Mouse (Mus musculus) activated CD4-positive, CD25-positive, alpha-beta regulatory T cell, adult 4 months (primary cell): ENCODE data around the gene Zfp184. TPM values are rescaled to one million over a fixed set of nuclear protein-coding genes. Genes with fewer than 3 reads are reported as not detected.

Source experiments
- polyA plus RNA-seq, 2 experiments: library from polyadenylated mRNA; unstranded; fragments of 100-300 nt; shearing (Covaris generic); gene quantifications; one replicate each; pipeline ENCODE4 v1.2.1; 2017

Zfp184 gene
- polyA plus RNA-seq, 2 experiments from 2014 or later: not detected

Other genes starting within 250 kb of the Zfp184 start
- not detected for gene Olfr1359, start 247.0 kb upstream of the Zfp184 start, polyA plus RNA-seq
- gene Hist1h2bl, start 229.0 kb upstream of the Zfp184 start, polyA plus RNA-seq: 1 to 10 TPM in 1 of 2 experiments, not detected in 1; 1.2 TPM
- 1 to 10 TPM in 1 of 2 experiments, not detected in 1; 5.1 TPM for gene Hist1h2ai, start 228.7 kb upstream of the Zfp184 start, polyA plus RNA-seq
- gene Hist1h3h, start 227.4 kb upstream of the Zfp184 start, polyA plus RNA-seq: 1 to 10 TPM in 1 of 2 experiments, not detected in 1; 6.0 TPM
- gene Hist1h2bm, start 223.1 kb upstream of the Zfp184 start, polyA plus RNA-seq: 1 to 10 TPM; 2.4 to 2.8 TPM
- gene Hist1h4j, start 210.0 kb upstream of the Zfp184 start, polyA plus RNA-seq: under 1 TPM in 1 of 2 experiments, not detected in 1; 0.61 TPM
- gene Hist1h4k, start 194.6 kb upstream of the Zfp184 start, polyA plus RNA-seq: 1 to 10 TPM; 4.8 to 6.3 TPM
- 1 to 10 TPM; 2.5 to 3.5 TPM for gene Hist1h2ak, start 191.3 kb upstream of the Zfp184 start, polyA plus RNA-seq
- 1 to 10 TPM; 3.3 to 5.0 TPM for gene Hist1h2bn, start 191.0 kb upstream of the Zfp184 start, polyA plus RNA-seq
- 10 to 100 TPM; 28.3 to 35.3 TPM for gene Hist1h1b, start 164.5 kb upstream of the Zfp184 start, polyA plus RNA-seq
- 1 to 10 TPM in 1 of 2 experiments, not detected in 1; 3.8 TPM for gene Hist1h3i, start 161.7 kb upstream of the Zfp184 start, polyA plus RNA-seq
- 10 to 100 TPM in 1 of 2 experiments, 1 to 10 TPM in 1; 2.0 to 11.5 TPM for gene Hist1h2an, start 157.9 kb upstream of the Zfp184 start, polyA plus RNA-seq
- gene Hist1h2bp, start 157.6 kb upstream of the Zfp184 start, polyA plus RNA-seq: not detected
- 1 to 10 TPM; 4.2 to 9.2 TPM for gene Hist1h2bq, start 134.9 kb upstream of the Zfp184 start, polyA plus RNA-seq
- 1 to 10 TPM in 1 of 2 experiments, not detected in 1; 2.4 TPM for gene Hist1h2ao, start 134.6 kb upstream of the Zfp184 start, polyA plus RNA-seq
- 1 to 10 TPM in 1 of 2 experiments, not detected in 1; 6.5 TPM for gene Hist1h4m, start 133.3 kb upstream of the Zfp184 start, polyA plus RNA-seq
- gene Hist1h4n, start 112.9 kb upstream of the Zfp184 start, polyA plus RNA-seq: 10 to 100 TPM in 1 of 2 experiments, not detected in 1; 15.9 TPM
- 100 to 1,000 TPM; 214 to 439 TPM for gene Hist1h2ap, start 111.6 kb upstream of the Zfp184 start, polyA plus RNA-seq
- 1 to 10 TPM; 4.0 to 9.2 TPM for gene Hist1h2br, start 111.4 kb upstream of the Zfp184 start, polyA plus RNA-seq
- gene Pom121l2, start 36.1 kb downstream of the Zfp184 start, polyA plus RNA-seq: not detected
- gene Prss16, start 64.6 kb downstream of the Zfp184 start, polyA plus RNA-seq: under 1 TPM; 0.19 to 0.48 TPM
- gene Hist1h2ah, start 90.5 kb downstream of the Zfp184 start, polyA plus RNA-seq: 100 to 1,000 TPM in 1 of 2 experiments, not detected in 1; 174 TPM
- gene Hist1h2bk, start 90.8 kb downstream of the Zfp184 start, polyA plus RNA-seq: 1 to 10 TPM; 2.6 to 4.2 TPM
- 10 to 100 TPM in 1 of 2 experiments, 1 to 10 TPM in 1; 5.9 to 14.6 TPM for gene Hist1h4i, start 96.3 kb downstream of the Zfp184 start, polyA plus RNA-seq
- not detected for gene Hist1h2ag, start 97.8 kb downstream of the Zfp184 start, polyA plus RNA-seq
- gene Hist1h2bj, start 98.1 kb downstream of the Zfp184 start, polyA plus RNA-seq: 10 to 100 TPM in 1 of 2 experiments, 1 to 10 TPM in 1; 4.4 to 13.9 TPM
- gene Vmn1r188, start 139.3 kb downstream of the Zfp184 start, polyA plus RNA-seq: not detected
- not detected for gene Vmn1r189, start 160.7 kb downstream of the Zfp184 start, polyA plus RNA-seq
- gene Vmn1r191, start 238.9 kb downstream of the Zfp184 start, polyA plus RNA-seq: not detected
- gene Vmn1r192, start 246.0 kb downstream of the Zfp184 start, polyA plus RNA-seq: not detected